Mouse (Mus musculus): Measurements from ENCODE around the gene Pcyt2.

DNA sequence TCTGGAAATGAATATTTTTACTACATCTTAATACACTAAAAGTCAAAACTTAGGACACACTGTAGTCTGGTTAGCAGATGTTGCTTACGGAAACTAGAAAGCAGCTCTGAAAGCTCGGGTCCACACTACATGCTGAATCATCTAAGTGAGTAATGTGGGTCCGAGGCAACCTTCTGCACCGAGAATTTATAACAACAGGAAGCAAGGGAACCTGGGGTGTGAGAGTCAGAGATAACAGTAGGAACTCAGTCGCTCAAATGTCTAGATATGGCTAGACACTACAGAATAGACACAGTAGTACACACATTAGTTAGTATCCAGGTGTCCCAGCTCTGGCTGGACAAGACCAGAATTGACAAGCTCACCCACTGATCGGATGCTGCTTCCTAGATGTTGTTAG is 29.2 kb downstream of the Pcyt2 start:
- TF ChIP-seq CTCF (IDR thresholded peaks at IDR 0.05; ENCODE audit: low read depth, low read length) (no peak), POLR2A (IDR thresholded peaks at IDR 0.05; ENCODE audit: extremely low read depth, insufficient read depth, low read length) (no peak)
